Mouse (Mus musculus) splenic B cell, adult 2 months (primary cell): Measurements from ENCODE around the gene Plscr2.
"Not testable (repeated sequence)": the region's sequence is repeated elsewhere in the genome, so short reads cannot be mapped to it uniquely, and the experiment has no call there.

Source experiments
- DNase-seq: peaks from one replicate; pipeline ENCODE4 v3.0.0-alpha.2; 2011; ENCODE audit warnings: low read depth, low spot score
- H3K27me3 ChIP-seq: 2 replicates; pipeline ENCODE4 v1.6.1; 2012; ENCODE audit warnings: mild to moderate bottlenecking, low read length, moderate library complexity, mixed read lengths; ENCODE audit not compliant: control insufficient read depth, poor library complexity, insufficient read depth, severe bottlenecking
- H3K36me3 ChIP-seq: 2 replicates; pipeline ENCODE4 v1.6.1; 2012; ENCODE audit warnings: mild to moderate bottlenecking, low read length, moderate library complexity, mixed read lengths; ENCODE audit not compliant: control insufficient read depth, poor library complexity, insufficient read depth, severe bottlenecking

The Plscr2 gene

DNA sequence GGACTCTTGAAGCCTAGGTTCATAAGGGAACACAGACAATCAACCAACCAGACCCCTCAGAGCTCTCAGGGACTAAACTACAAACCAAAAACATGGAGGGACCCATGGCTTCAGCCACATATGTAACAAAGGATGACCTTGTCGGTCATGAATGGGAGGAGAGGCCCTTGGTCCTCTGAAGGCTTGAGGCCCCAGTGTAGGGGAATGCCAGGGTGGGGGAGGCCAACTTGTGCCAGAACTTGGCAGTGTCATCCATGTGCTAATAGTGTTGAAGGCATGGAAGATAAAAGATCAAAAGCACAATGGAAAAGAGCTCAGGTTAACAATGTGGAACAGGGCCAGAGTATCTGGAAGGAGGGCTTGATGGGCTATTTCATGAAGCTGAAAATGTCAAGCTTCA, 22.9 kb downstream of the Plscr2 start:
- Histone ChIP-seq H3K27me3 (no peaks in the 10 kb centered on the region), H3K36me3 (no peaks in the 10 kb centered on the region)
- DNase-seq, result no peak

DNA sequence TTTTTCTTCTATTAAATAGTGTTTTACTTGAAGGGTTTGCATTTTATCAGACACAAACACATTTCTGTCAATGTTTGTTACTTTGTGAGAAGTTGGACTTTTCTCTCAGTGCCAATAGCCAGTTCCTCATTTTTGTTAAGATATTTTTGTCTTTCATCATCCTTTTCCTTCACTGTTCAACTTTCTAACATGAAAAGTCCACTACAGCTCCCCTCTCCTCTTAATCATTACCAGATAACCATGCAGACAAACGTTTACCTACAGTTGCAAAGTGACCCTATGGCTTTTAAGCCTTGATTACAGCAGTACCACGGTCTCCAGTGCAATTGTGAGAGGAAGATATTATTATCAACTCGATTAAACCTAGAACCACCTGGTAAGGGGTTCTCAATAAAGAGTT, 25.8 kb downstream of the Plscr2 start:
- no peaks in the 10 kb centered on the region for H3K36me3 ChIP-seq
- no peaks in the 10 kb centered on the region for H3K27me3 ChIP-seq
- DNase-seq, result no peak

DNA sequence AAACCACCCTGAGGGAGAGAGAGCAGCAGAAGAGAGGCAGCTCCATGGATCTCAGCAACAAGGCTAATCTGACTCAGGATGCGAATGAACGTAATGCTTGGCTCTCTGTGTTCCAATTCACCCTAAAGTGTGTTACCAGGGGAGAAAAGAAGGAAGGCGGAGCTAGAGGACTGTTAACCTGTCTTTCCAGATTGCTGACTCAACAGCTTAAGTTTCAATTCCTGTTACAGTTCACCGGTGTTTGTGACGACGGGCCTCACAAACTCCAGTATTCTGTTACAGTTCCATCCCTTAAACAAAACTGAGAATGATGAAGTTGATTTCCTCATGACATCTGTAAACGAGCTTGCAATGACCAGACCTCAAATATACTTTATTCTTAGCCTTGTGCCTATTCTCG, 29.7 kb downstream of the Plscr2 start:
- no peak for DNase-seq

DNA sequence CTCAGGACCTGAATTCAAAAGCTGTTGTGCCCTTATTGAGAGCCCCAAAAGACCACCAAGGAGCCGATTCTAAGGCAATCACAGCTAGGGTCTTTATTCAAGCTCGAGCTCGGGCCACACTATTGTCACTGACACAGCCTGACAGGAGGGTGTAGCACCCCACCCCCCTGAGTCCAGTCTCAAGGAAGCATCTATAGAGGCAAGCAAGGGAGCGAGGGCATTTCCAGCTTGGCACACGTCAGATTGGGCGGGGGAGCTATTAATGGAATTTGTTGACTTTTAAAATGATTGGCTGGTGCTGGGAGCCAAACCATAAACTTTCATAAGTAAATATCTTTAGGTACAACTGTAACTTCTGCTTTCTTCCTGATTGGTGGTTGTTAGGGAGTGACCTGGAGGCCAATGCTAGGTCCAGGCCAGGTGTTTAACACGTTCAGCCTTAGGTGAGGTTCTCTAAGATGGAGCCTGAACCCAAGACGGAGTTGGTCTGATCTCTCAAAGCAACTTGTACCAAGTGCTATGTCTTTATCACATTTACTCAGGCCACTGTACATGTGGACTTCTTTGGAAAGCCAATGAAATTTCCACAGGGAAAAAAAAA, 30.3 kb downstream of the Plscr2 start:
- Histone ChIP-seq H3K36me3 (no peaks in the 10 kb centered on the region), H3K27me3 (no peaks in the 10 kb centered on the region)
- no peak for DNase-seq

More for the DNA sequence above, 29.7 kb downstream of the Plscr2 start:
- Histone ChIP-seq H3K27me3 (no peaks in the 10 kb centered on the region), H3K36me3 (no peaks in the 10 kb centered on the region)

DNA sequence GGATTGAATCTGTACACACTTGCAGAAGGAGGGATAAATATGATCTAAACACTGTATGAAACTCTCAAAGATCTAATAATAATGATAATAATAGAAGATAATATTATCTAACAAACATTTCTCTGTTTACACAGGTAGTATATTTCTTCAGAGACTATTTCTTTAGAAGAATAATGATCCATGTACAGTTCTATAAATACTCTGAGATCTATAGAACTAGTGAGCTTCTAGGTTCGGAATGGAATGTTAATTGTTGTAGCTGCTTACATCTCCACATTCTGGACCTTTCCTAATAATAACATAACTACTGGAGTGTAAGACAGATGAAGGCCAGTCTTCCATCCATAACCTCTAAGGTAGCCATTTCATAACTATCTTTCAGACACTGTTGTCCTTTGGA, 33.7 kb downstream of the Plscr2 start, which contains the start of gene 1700057G04Rik:
Gene 1700057G04Rik (plus strand): TSS at position 301 of the 400 bp plus-strand sequence.
- no peaks in the 10 kb centered on the region for H3K27me3 ChIP-seq
- no peaks in the 10 kb centered on the region for H3K36me3 ChIP-seq
- DNase-seq, result no peak

DNA sequence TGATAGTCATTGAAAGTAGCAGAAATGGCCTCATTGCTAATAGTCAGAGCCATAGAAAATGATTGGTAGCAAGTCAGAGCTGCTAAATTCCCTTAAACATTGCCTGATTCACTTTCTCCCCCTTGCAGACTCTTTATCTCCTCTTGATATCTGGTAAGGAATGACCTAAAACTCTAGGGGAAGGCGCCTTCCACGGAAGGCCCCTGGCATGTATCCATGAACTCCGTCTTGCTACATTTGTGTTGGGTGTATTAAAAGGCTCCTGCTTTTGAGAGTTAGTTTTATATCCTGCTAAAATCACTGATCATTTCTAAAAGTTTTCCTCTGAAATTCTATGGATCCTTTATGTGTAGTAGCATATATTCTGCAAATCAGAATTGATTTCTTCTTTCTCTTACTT, 41.4 kb downstream of the Plscr2 start:
- no peaks in the 10 kb centered on the region for H3K27me3 ChIP-seq
- DNase-seq, result no peak
- H3K36me3 ChIP-seq, result no peaks in the 10 kb centered on the region

DNA sequence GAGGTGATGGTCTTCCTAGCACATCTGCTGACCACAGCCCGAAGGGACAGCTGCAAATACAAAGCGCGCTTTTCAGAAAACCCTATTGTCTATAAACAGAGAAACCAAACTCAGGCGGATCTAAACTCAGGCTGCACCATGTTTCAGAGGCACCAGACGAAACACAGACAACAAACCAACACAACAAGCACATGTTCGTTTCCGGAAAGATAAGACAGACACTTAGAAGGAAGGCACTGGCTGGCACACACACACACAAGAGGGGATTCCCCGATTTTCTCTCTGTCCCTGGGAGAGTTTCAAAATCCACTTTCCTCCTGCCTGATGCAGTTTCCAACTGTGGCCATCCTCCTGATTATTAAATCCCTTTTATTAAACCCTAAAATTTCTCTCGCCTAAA, 50.5 kb downstream of the Plscr2 start:
- H3K27me3 ChIP-seq, H3K36me3 ChIP-seq, DNase-seq: not testable (repeated sequence)

DNA sequence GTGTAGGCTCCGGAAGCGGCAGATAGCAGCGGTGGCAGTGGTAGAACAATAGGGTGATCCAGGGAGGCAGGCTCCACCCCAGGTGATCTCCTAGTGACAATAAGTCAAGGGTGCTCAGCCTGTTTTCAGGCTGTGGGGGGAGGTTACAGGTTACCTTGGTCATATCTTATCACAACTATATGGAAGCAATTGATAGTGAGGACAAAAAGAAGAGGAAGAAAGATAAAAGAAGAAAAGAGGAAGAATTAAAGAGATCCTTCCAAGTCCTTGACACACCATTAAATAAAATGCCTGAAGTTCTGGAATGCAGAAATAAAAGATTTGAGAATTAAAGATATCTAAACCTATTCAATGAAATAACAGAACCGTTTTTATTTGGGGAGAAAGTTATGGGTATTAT, 51.4 kb downstream of the Plscr2 start:
- H3K27me3 ChIP-seq, result no peaks in the 10 kb centered on the region
- DNase-seq, result no peak
- H3K36me3 ChIP-seq, result no peaks in the 10 kb centered on the region

DNA sequence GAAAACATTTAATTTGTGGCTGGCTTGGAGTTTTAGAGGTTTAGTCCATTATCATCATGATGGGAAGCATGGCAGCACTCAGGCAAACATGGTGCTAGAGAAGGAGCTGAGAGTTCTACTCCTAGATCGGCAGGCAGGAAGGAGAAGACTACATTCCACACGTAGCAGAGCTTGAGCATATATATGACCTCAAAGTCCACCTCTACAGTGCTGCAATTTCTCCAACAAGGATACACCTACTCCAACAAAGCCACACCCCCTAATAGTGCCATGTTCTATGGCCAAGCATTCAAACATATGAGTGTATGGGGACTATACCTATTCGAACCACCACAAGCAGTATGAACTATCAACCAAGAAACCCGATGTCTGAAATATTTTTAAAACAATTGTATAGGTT, 56.0 kb downstream of the Plscr2 start:
- DNase-seq, result no peak
- Histone ChIP-seq H3K27me3 (no peaks in the 10 kb centered on the region), H3K36me3 (no peaks in the 10 kb centered on the region)

DNA sequence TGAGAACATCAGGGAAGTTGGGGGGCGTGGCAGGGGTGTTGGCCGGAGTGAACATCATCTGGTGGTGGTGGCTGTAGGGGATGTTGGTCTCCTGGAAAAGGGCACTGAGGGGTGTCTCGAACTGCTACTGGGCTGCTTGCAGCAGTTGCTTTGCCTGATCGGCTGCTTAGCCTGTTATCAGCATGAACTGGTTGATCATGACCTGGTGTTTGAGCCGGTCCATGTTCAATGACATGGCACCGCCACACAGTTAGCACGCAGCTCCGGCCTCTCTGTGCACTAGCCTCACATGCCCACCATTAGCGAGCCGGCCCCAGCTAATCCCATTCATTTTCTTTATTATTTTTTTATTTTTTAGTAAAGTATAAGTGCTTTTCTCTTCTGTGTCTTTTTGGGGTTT, 59.4 kb downstream of the Plscr2 start:
- DNase-seq, result no peak
- Histone ChIP-seq H3K36me3 (no peaks in the 10 kb centered on the region), H3K27me3 (no peaks in the 10 kb centered on the region)

DNA sequence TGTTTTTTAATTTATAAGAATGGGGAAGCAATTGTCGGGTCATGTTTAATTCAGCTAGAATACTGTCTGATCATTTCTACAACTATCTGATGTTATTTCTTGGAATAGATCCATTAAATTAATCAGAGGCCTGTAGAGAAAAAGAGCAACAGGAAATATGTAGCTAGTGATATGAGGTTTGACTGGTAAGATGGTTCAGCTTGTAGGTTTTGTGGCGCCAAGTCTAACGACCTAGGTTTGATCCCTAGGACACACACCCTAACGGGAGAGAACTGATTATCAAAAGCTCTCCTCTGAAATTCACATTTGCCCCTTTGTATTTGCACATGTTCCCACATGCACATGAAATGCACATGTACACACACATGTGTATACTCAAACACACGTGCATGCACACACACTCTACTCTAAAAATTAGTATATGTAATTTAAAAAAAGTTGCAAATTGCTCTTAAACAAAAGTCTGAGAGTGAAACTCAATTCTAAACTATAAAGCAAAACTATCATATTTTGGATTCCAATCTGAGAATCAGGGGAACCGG, 59.9 kb downstream of the Plscr2 start:
- Histone ChIP-seq H3K36me3 (no peaks in the 10 kb centered on the region), H3K27me3 (no peaks in the 10 kb centered on the region)
- DNase-seq, result no peak

DNA sequence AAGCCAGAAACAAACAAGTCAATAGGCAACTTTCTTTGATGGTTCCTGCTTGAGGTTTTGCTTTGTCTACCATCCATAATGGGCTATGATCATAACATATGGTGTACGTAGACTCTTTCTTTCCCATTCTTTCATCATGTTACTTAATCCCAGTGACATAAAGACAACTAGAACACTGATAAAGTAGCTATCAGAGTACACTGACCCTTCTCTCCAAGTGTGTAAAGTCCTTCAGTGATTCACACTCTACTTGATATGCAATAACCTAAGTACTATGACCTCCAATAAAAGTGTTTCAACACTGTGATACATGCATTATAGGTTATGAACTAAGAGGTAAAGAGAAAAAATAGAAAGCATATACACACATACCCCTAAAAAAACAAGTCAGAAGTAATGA, 61.7 kb downstream of the Plscr2 start:
- Histone ChIP-seq H3K27me3 (no peaks in the 10 kb centered on the region), H3K36me3 (no peaks in the 10 kb centered on the region)
- DNase-seq, result no peak

DNA sequence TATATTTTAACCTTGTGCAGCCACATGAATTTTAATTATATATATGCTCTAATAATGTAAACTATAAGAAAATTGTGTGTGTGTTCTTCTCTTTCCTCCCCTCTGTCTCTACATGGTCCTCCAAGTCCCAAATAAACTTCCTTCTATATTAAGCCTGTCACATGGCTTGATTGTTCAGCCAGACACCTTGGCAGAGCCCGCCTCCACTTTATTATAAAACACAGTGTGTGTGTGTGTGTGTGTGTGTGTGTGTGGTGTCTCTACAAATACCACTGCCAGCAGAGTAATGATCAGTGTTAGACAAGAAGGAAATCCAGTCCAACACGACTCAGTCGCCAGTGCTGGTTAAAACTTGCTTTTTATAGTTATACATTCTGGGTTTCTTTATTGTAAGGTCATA, 62.3 kb downstream of the Plscr2 start:
- Histone ChIP-seq H3K36me3 (no peaks in the 10 kb centered on the region), H3K27me3 (no peaks in the 10 kb centered on the region)
- no peak for DNase-seq

DNA sequence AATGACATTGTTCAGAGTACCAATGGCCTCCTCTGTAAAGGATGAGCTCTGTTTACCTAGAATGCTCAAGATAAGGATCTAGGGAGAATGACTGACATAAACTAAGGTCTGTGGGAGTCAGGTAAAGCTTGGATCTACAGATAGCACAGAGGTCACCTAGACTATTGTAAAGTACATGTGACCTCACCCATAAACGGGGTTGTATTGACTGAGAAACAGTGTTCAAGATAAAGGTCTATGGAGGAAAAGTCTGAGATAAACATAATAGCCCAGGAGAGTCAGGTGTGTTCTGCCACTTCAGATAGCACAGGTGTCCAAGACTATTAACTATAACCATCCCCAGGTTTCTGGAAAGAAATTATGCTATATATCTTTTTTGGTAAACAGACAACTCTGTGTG, 63.6 kb downstream of the Plscr2 start:
- Histone ChIP-seq H3K36me3 (no peaks in the 10 kb centered on the region), H3K27me3 (no peaks in the 10 kb centered on the region)
- no peak for DNase-seq
